Mouse (Mus musculus) adrenal gland, postnatal 10 days (tissue): ENCODE measurements around the gene Timm44. TPM values are rescaled to one million over a fixed set of nuclear protein-coding genes. Genes with fewer than 3 reads are reported as not detected.

Experiments
- total RNA-seq, 2 experiments: library from RNA; stranded (reverse); gene quantifications; 2 replicates each; pipeline ENCODE4 v1.2.3; 2021

Timm44 gene
- total RNA-seq, 2 experiments from 2014 or later = 150 to 180 TPM

Other genes with a start within 250 kb of the Timm44 start
- 1 to 10 TPM; 4.0 to 4.1 TPM for gene Cd209f, start 170.1 kb downstream of the Timm44 start, total RNA-seq
- gene Cd209g, start 141.8 kb downstream of the Timm44 start, total RNA-seq = under 1 TPM; 0.69 to 1.00 TPM
- 10 to 100 TPM; 29.6 to 46.0 TPM for gene Evi5l, start 109.3 kb downstream of the Timm44 start, total RNA-seq
- 1 to 10 TPM; 2.6 to 4.2 TPM for gene Prr36, start 58.5 kb downstream of the Timm44 start, total RNA-seq
- gene Lrrc8e, start 49.1 kb downstream of the Timm44 start, total RNA-seq = 1 to 10 TPM; 8.5 to 8.6 TPM
- gene Map2k7, start 37.2 kb downstream of the Timm44 start, total RNA-seq = 10 to 100 TPM; 78.2 to 79.0 TPM
- gene Gm49320, start 37.0 kb downstream of the Timm44 start, total RNA-seq = 1 to 10 TPM in 1 of 2 experiments, not detected in 1; 2.4 TPM
- gene Tgfbr3l, start 27.7 kb downstream of the Timm44 start, total RNA-seq = 10 to 100 TPM; 10.5 to 20.2 TPM
- 10 to 100 TPM; 21.7 to 24.4 TPM for gene Snapc2, start 22.8 kb downstream of the Timm44 start, total RNA-seq
- gene Ctxn1, start 16.6 kb downstream of the Timm44 start, total RNA-seq = 10 to 100 TPM; 11.0 to 14.7 TPM
- 10 to 100 TPM; 10.5 to 19.3 TPM for gene Ccl25, start 49.3 kb upstream of the Timm44 start, total RNA-seq
- 10 to 100 TPM; 77.7 to 83.9 TPM for gene Elavl1, start 49.5 kb upstream of the Timm44 start, total RNA-seq
- gene Cers4, start 217.1 kb upstream of the Timm44 start, total RNA-seq = 10 to 100 TPM; 14.4 to 24.0 TPM